Mouse (Mus musculus) embryonic facial prominence, embryonic 11.5 days (tissue): ENCODE measurements at regions not wholly inside any gene's neighbourhood (a gene's known extent, or its start where the extent isn't known, plus 50 kb on each side); places are given as distances from the start of the nearest gene placed in this dataset.

Experiments
- ATAC-seq: fragments of 200-750 bp; cut with Nextera tagmentation; replicated peaks from 2 replicates; pipeline ENCODE4 v1.8.0; 2017; ENCODE audit warnings: low read depth; ENCODE audit not compliant: insufficient number of reproducible peaks, low FRiP score, low TSS enrichment
- DNase-seq: peaks from one replicate; pipeline ENCODE4 v3.0.0-alpha.2; 2015; ENCODE audit warnings: low spot score
- H3K27ac ChIP-seq: fragments of 300-500 bp; sonication (generic); replicated peaks from 2 replicates; pipeline ENCODE4 v1.5.1; 2014; ENCODE audit warnings: mild to moderate bottlenecking, low read depth, low read length, control low read depth
- H3K27me3 ChIP-seq: fragments of 300-500 bp; sonication (generic); 2 replicates; pipeline ENCODE4 v1.6.1; 2014; ENCODE audit warnings: mild to moderate bottlenecking, low read length, moderate library complexity, mixed read lengths; ENCODE audit not compliant: control insufficient read depth, insufficient read depth
- H3K36me3 ChIP-seq: fragments of 300-500 bp; sonication (generic); replicated peaks from 2 replicates; pipeline ENCODE4 v1.6.1; 2014; ENCODE audit warnings: low read depth, mild to moderate bottlenecking, low read length, moderate library complexity, mixed read lengths; ENCODE audit not compliant: control insufficient read depth, insufficient read depth
- H3K4me1 ChIP-seq: fragments of 300-500 bp; sonication (generic); 2 replicates; pipeline ENCODE4 v1.6.1; 2014; ENCODE audit warnings: low read length, mixed read lengths; ENCODE audit not compliant: control insufficient read depth, insufficient read depth
- H3K4me2 ChIP-seq: fragments of 300-500 bp; sonication (generic); 2 replicates; pipeline ENCODE4 v1.6.1; 2014; ENCODE audit warnings: low read depth, mild to moderate bottlenecking, control low read depth, low read length, moderate library complexity
- H3K4me3 ChIP-seq: fragments of 300-500 bp; sonication (generic); 2 replicates; pipeline ENCODE4 v1.5.1; 2014; ENCODE audit warnings: low read depth, low read length, control low read depth
- H3K9ac ChIP-seq: fragments of 300-500 bp; sonication (generic); replicated peaks from 2 replicates; pipeline ENCODE4 v1.6.1; 2014; ENCODE audit warnings: mild to moderate bottlenecking, control low read depth, low read length
- H3K9me3 ChIP-seq: fragments of 300-500 bp; sonication (generic); replicated peaks from 2 replicates; pipeline ENCODE4 v1.6.1; 2016; ENCODE audit warnings: mild to moderate bottlenecking, low read length, inconsistent platforms, mixed read lengths; ENCODE audit not compliant: control insufficient read depth
- WGBS: fragments of 180-500 bp; shearing (Covaris S2); extraction: QIAGEN DNeasy Blood & Tissue Kit; methylation state at CpG from one replicate; pipeline ENCODE4 v1.1.7; 2014; 5-methylcytosine and 5-hydroxymethylcytosine counted together

DNA sequence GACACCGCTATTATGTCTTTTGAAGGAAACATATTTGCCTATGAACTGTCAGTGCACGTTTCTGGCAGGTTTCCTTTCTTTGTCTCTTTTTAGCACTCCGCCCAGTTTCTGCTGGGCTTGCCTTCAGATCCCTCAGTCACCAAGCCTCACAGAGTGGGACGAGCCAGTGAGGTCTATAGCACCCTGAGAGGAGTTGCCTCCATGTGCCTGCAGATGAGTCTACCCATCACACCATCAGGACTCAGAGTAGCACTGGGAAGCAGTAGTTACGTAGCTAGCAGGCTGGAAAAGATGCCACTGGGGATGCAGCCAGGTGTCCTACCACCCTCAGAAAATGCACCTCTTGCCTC, 141.5 kb upstream of the Smim15 start:
- 79% methylated on average over 5 of the region's 5 CpGs for WGBS
- Histone ChIP-seq H3K9me3 (no peaks in the 10 kb centered on the region), H3K27ac (no peak overlapping the region), H3K9ac (no peak overlapping the region; the same call in 1 of the 2 replicates), H3K36me3 (no peaks in the 10 kb centered on the region), H3K4me1 (no peaks in the 10 kb centered on the region), H3K4me2 (no peak overlapping the region), H3K27me3 (no peaks in the 10 kb centered on the region), H3K4me3 (no peak overlapping the region)
- DNase-seq, result no peak
- no peak; the same call in 1 of the 2 replicates for ATAC-seq

DNA sequence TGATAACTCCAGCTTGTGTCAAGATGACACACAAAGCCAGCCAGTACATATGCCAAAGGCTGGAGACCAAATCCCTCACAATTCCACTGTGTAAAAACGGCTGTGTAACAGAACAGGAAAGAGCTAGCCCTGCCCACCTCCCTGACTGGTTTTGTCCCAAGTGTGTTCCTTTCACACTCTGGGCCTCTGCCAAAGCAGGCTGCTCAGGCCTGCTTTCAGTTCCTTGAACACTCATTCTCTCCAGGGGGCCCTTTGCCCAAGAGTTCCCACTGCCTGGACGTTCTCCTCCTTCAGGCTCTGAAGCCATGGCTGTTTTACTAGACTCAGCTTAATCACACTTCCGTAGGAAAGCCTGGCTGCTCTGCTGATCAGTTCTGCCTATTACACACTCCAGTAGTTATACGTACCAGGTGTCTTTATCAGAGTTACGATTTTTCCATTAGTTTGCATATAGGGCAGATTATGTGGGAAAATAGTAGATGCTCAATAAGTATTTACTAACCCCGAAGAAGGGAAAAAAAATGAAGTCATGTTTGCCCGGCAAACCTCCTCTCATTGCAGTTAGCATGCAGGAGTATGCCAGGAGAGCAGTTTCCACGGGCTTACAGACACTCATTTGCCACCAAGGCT, 144.5 kb upstream of the Smim15 start:
- Histone ChIP-seq H3K4me3 (no peak overlapping the region), H3K27me3 (no peaks in the 10 kb centered on the region), H3K4me1 (no peaks in the 10 kb centered on the region), H3K4me2 (no peak overlapping the region), H3K27ac (no peak overlapping the region), H3K9ac (no peak overlapping the region), H3K36me3 (no peaks in the 10 kb centered on the region), H3K9me3 (no peaks in the 10 kb centered on the region)
- DNase-seq, result no peak
- no peak for ATAC-seq
- WGBS, result 55% methylated on average over 8 of the region's 8 CpGs

DNA sequence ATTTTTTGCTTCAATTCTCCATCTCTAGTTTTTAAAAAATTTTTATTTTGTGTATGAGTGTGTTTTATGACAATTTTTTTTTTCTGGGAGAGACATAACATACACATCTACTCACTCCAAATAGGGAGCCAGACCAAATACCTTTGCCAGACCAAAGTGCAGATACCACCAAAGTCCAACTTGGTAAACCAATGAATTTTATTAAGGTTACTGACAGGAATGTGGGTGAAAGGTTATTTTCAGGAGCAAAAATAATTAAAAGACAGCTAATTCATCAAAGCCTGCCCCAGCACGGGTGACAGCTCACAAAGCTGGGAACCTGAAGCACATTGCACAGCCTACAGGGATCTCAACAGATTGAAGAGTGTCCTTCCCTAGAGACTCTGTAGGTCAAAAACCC, 146.6 kb upstream of the Smim15 start:
- no peaks in the 10 kb centered on the region for H3K27me3 ChIP-seq
- H3K27ac ChIP-seq, result no peak overlapping the region
- H3K4me2 ChIP-seq, result no peak overlapping the region
- no peak for ATAC-seq
- H3K9me3 ChIP-seq, result no peaks in the 10 kb centered on the region
- H3K4me3 ChIP-seq, result no peak overlapping the region
- WGBS, result 81% methylated on average over 1 of the region's 1 CpGs
- DNase-seq, result no peak
- no peaks in the 10 kb centered on the region for H3K4me1 ChIP-seq
- no peaks in the 10 kb centered on the region for H3K36me3 ChIP-seq
- H3K9ac ChIP-seq, result no peak overlapping the region

DNA sequence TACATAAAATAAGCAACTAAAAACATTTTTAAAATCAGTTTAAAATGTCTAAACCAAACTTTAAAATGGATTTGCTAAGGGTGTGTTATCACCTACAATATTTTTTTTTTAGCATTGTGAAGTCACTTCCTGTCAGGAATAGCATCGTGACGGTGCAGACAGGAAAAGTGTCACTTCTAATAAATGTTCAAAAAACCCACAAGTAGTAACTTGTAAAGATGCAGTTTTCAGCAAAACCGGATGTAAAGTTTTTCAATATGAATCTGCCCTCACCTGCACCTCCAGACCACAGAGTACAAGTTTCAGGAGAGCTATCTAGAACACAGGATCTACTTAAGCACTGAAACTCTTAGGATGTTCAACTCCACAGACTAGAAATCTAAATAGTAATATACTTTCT, 147.1 kb upstream of the Smim15 start:
- DNase-seq (no peak), ATAC-seq (no peak)
- H3K9me3 ChIP-seq, result no peaks in the 10 kb centered on the region
- H3K9ac ChIP-seq, result no peak overlapping the region
- H3K27ac ChIP-seq, result no peak overlapping the region
- H3K27me3 ChIP-seq, result no peaks in the 10 kb centered on the region
- H3K4me3 ChIP-seq, result no peak overlapping the region
- H3K4me2 ChIP-seq, result no peak overlapping the region
- H3K4me1 ChIP-seq, result no peaks in the 10 kb centered on the region
- 76% methylated on average over 3 of the region's 3 CpGs for WGBS
- H3K36me3 ChIP-seq, result no peaks in the 10 kb centered on the region

DNA sequence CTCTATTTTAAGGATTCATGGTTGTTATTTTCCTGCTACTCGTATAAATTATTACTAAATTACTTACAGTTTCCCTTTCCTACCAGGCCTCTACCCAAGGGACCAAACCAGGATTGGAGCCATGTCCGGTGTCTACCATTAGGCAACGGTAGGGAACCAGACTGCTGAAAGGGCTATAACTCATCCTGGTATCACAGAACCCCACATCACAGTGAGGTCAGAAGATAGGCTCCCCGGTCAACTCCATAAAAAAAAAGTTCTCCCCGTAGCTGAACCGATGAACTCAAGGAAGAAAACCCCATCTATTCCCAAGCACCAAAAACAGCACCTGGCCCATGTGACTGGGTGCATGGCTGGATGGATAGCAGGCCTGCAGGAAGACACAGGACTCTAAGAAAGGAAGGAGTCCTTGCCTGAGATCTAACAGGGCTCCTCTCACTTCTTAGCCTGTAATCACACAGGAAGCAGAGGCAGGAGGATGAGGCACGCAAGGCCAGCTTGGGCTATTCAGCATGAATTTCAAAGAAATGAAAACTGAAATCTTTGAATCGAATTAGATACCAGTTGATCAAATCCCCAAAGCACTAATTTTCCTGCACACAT, 150.6 kb upstream of the Smim15 start:
- no peak overlapping the region for H3K27ac ChIP-seq
- 90% methylated on average over 8 of the region's 8 CpGs for WGBS
- H3K27me3 ChIP-seq, result no peaks in the 10 kb centered on the region
- H3K4me3 ChIP-seq, result no peak overlapping the region
- no peak for DNase-seq
- H3K9ac ChIP-seq, result no peak overlapping the region
- no peaks in the 10 kb centered on the region for H3K4me1 ChIP-seq
- H3K9me3 ChIP-seq, result no peaks in the 10 kb centered on the region
- ATAC-seq, result no peak
- no peaks in the 10 kb centered on the region for H3K36me3 ChIP-seq
- H3K4me2 ChIP-seq, result no peak overlapping the region

DNA sequence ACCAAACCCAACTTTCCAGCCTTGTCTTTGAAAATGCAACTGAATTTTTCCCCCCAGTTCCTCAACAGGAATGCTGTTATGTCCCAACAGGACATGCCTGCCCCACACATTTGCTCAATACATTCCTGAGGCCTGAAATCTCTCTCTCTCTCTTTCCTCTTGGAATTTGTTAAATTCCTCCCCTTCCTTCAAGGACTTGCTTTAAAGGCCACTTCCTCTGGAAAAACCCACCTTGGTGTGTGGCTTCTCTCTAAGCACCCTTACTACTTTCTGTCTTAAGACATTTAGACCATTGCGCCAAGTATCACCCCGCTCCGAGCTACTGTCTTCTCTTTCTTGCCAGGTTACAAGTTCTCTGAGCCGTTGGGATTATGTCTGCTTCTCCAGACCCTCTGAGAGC, 151.2 kb upstream of the Smim15 start:
- H3K9me3 ChIP-seq, result no peaks in the 10 kb centered on the region
- no peaks in the 10 kb centered on the region for H3K4me1 ChIP-seq
- H3K27ac ChIP-seq, result no peak overlapping the region
- no peaks in the 10 kb centered on the region for H3K27me3 ChIP-seq
- WGBS, result 85% methylated on average over 4 of the region's 4 CpGs
- no peak for ATAC-seq
- H3K4me3 ChIP-seq, result no peak overlapping the region
- no peak overlapping the region for H3K9ac ChIP-seq
- no peak overlapping the region for H3K4me2 ChIP-seq
- H3K36me3 ChIP-seq, result no peaks in the 10 kb centered on the region
- DNase-seq, result no peak

DNA sequence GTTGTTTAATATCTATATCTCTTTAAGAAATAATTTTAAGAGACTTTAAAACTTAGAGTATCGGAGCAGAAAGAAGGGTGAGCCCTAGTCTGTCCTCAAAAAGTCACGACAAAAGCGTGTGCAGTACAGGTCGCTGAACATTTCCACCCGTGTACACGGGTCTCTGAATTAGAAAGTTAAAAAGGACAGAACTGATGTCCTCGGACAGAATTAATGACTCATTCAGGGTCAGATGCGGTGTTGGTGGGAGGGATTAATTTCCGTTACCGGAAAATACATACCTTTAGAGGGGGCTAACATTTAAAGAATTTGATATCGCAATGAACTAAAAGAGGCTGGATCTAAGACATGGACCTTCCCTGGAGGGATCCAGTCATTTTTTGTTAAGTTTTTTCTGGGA, 152.3 kb upstream of the Smim15 start:
- Histone ChIP-seq H3K4me2 (peak overlapping the region; percentile 95), H3K9me3 (no peaks in the 10 kb centered on the region), H3K27me3 (no peaks in the 10 kb centered on the region), H3K27ac (no peak overlapping the region), H3K4me3 (peak overlapping the region; percentile 82), H3K36me3 (no peaks in the 10 kb centered on the region), H3K4me1 (no peaks in the 10 kb centered on the region; the same call in 1 of the 2 replicates), H3K9ac (peak overlapping the region; percentile 78; the same call in 1 of the 2 replicates)
- DNase-seq (no peak), ATAC-seq (no peak)
- WGBS, result 12% methylated on average over 11 of the region's 11 CpGs

DNA sequence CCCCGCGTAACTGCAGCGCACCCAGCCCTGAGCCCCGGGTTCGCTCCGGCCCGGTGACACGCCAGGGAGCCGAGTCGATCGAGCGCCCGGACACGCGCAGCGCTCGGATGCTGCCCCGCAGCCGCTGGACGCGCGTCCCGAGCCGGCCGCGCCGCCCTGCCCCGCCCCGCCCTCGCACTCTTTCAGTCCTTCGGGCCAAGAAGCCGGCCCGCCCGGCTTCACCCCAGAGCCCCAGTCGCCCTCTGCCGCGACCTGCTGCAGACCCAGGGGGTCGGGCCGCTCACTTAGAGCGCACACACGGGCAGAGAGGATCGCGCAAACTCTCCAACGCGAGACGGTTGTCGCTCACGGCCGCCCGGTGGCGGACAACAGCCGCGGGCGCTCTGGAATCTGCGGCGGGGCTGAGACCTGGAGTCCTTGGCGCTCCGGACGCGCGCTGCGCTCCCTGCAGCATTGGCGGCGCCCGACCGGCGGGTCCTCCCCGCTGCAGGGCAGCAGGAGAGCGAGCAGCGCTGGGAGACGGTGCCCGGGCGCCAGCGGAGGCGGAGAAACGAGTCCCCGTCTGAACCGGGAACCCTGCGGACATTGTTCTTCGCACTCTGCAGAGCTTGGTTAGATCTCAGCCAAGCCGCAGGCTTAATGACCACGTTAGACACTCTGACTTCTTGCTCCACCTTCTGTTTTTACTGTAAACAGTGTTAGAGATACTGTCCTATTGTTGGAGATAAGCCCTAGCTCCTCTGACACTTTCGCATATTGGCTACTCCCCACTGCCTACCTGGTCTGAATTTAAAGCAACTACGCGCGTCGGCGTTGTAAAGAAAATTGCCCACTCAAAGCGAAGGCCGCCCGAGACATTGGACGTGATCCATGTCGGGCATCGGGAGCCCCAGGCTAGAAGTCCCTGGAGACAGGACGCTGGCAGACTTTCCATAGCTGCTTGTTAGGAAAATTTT, 153.1 kb upstream of the Smim15 start:
- Histone ChIP-seq H3K27me3 (no peaks in the 10 kb centered on the region), H3K4me2 (peak overlapping the region; percentile 95), H3K36me3 (no peaks in the 10 kb centered on the region), H3K4me3 (peak overlapping the region; percentile 82), H3K4me1 (no peaks in the 10 kb centered on the region; the same call in 1 of the 2 replicates), H3K9me3 (no peaks in the 10 kb centered on the region), H3K27ac (peak overlapping the region; percentile 95), H3K9ac (peak overlapping the region; percentile 78)
- DNase-seq (peak; percentile 75), ATAC-seq (no peak; the same call in 1 of the 2 replicates)
- WGBS, result under 1% methylated on average over 92 of the region's 95 CpGs
